10 mouse cellular contexts compared by ENCODE assay signal in genomic region chr12:83874597-83874996, GRCm38 (mm10). TPM values are rescaled to one million over a fixed set of nuclear protein-coding genes. Genes with fewer than 3 reads are reported as not detected.
A peak's percentile ranks its signal among the peaks of the same experiment; 100 is the strongest.
DNase-seq lines count a peak whose midpoint lies in the region; ATAC-seq and TF ChIP-seq lines count a peak whose summit lies in the region.
"Had no signal": no experiment of that assay in that cellular context is flagged by ENCODE, and none has a peak within 500 bp of the region (broad histone marks: within the 10 kb centered on the region; RNA-seq: fewer than 3 reads in every experiment).

No protein-coding gene starts in this region.

- H3K4me3 ChIP-seq in kidney, adult 2 months (ENCODE audit: insufficient read depth, low read depth, low read length) = no peak overlapping the region
- no peak overlapping the region for H3K4me3 ChIP-seq in kidney, embryonic 14.5 days (ENCODE audit: low read length)
- no peak overlapping the region for H3K4me3 ChIP-seq in layer of hippocampus, adult 2 months
- no peak overlapping the region for H3K4me3 ChIP-seq in midbrain, postnatal 0 days (ENCODE audit: low read depth, low read length)
- H3K4me3 ChIP-seq: heart, adult 2 months; stomach, embryonic 15.5 days had no signal

- H3K27ac ChIP-seq in kidney, adult 2 months (ENCODE audit: insufficient read depth, low read depth, low read length) = no peak overlapping the region
- H3K27ac ChIP-seq in kidney, embryonic 14.5 days (ENCODE audit: low read depth, low read length) = no peak overlapping the region
- H3K27ac ChIP-seq in layer of hippocampus, adult 2 months = no peak overlapping the region
- H3K27ac ChIP-seq in midbrain, postnatal 0 days (ENCODE audit: low read depth, low read length) = no peak overlapping the region
- H3K27ac ChIP-seq: heart, adult 2 months; stomach, embryonic 15.5 days had no signal

- H3K4me2 ChIP-seq in kidney, embryonic 14.5 days (replicated peaks; ENCODE audit: low read depth, low read length) = no peak overlapping the region
- H3K4me2 ChIP-seq in midbrain, postnatal 0 days (ENCODE audit: low read depth, low read length, poor library complexity, severe bottlenecking) = no peak overlapping the region
- H3K4me2 ChIP-seq: stomach, embryonic 15.5 days had no signal

- WGBS in kidney, adult 2 months = 53% methylated on average over 4 of the region's 4 CpGs
- WGBS in kidney, embryonic 14.5 days = 98% methylated on average over 4 of the region's 4 CpGs
- 95% methylated on average over 4 of the region's 4 CpGs for WGBS in midbrain, postnatal 0 days

- H3K4me1 ChIP-seq in kidney, adult 2 months (ENCODE audit: control insufficient read depth, insufficient read depth, low read length) = peaks cover 3% of the 10 kb centered on the region; the same call in 1 of the 2 replicates
- H3K4me1 ChIP-seq in kidney, embryonic 14.5 days (ENCODE audit: control insufficient read depth, insufficient read depth, low read length) = no peaks in the 10 kb centered on the region
- no peaks in the 10 kb centered on the region for H3K4me1 ChIP-seq in midbrain, postnatal 0 days (ENCODE audit: insufficient read depth, low read length)
- H3K4me1 ChIP-seq: stomach, embryonic 15.5 days had no signal

- H3K9me3 ChIP-seq in kidney, embryonic 14.5 days (ENCODE audit: control insufficient read depth, low read length) = no peaks in the 10 kb centered on the region
- no peaks in the 10 kb centered on the region for H3K9me3 ChIP-seq in midbrain, postnatal 0 days (ENCODE audit: low read length)
- H3K9me3 ChIP-seq: stomach, embryonic 15.5 days had no signal

- no peak for TF ChIP-seq POLR2A in kidney, adult 2 months (IDR thresholded peaks at IDR 0.05; ENCODE audit: low read depth, low read length)

- no peak overlapping the region for H3K9ac ChIP-seq in kidney, embryonic 14.5 days (ENCODE audit: low read depth, low read length)
- no peak overlapping the region for H3K9ac ChIP-seq in midbrain, postnatal 0 days (replicated peaks; ENCODE audit: low read length, poor library complexity, severe bottlenecking)
- H3K9ac ChIP-seq: stomach, embryonic 15.5 days had no signal

- ATAC-seq in kidney, embryonic 14.5 days (ENCODE audit: low FRiP score, low TSS enrichment) = no peak
- ATAC-seq in megakaryocyte progenitor cell, adult 5-6 weeks (replicated peaks; ENCODE audit: poor library complexity) = peak; percentile 76
- ATAC-seq in midbrain, postnatal 0 days (ENCODE audit: low FRiP score) = no peak
- ATAC-seq in monocyte, adult 5-6 weeks (replicated peaks; ENCODE audit: insufficient number of reproducible peaks, low FRiP score, low TSS enrichment, poor library complexity, severe bottlenecking) = no peak

- no peaks in the 10 kb centered on the region for H3K27me3 ChIP-seq in kidney, adult 2 months (replicated peaks; ENCODE audit: control insufficient read depth, insufficient read depth, low read length)
- no peaks in the 10 kb centered on the region for H3K27me3 ChIP-seq in kidney, embryonic 14.5 days (ENCODE audit: control insufficient read depth, insufficient read depth, low read length)
- H3K27me3 ChIP-seq in midbrain, postnatal 0 days (ENCODE audit: insufficient read depth, low read length) = no peaks in the 10 kb centered on the region
- H3K27me3 ChIP-seq: stomach, embryonic 15.5 days had no signal

- DNase-seq in kidney, adult 2 months = peak; percentile 89
- peak; percentile 73 to 79 for DNase-seq in cerebellum, postnatal 36 days
- DNase-seq in layer of hippocampus, adult 2 months (ENCODE audit: low spot score in 2 of 2) = peak; percentile 39 to 74
- DNase-seq in urinary bladder, postnatal 25 days (ENCODE audit: low spot score) = no peak
- DNase-seq in midbrain, postnatal 0 days (ENCODE audit: low spot score) = no peak

- TF ChIP-seq CTCF in kidney, adult 2 months (conservative IDR thresholded peaks at IDR 0.05; ENCODE audit: insufficient read depth, insufficient read length, low read depth, low read length) = no peak
- no peak for TF ChIP-seq CTCF in layer of hippocampus, adult 2 months (conservative IDR thresholded peaks at IDR 0.05)
- TF ChIP-seq CTCF in midbrain, postnatal 0 days (IDR thresholded peaks at IDR 0.05) = no peak

- H3K36me3 ChIP-seq in kidney, adult 2 months (ENCODE audit: control insufficient read depth, insufficient read depth, low read length) = no peaks in the 10 kb centered on the region
- peaks cover 21% of the 10 kb centered on the region for H3K36me3 ChIP-seq in kidney, embryonic 14.5 days (ENCODE audit: control insufficient read depth, insufficient read depth, low read length)
- no peaks in the 10 kb centered on the region; the same call in 1 of the 2 replicates for H3K36me3 ChIP-seq in midbrain, postnatal 0 days (ENCODE audit: insufficient read depth, low read length)

RNA-seq across cellular contexts. Expression of gene Numb, which starts 47.1 kb away (rescaled TPM):
- polyA plus RNA-seq in kidney, adult 2 months (2012; rRNA removed) = 63.7 and 76.5 TPM in 2 replicates
- 26.4 and 34.1 TPM in 2 replicates for polyA plus RNA-seq in kidney, embryonic 14.5 days (2014; fragmentation: Nextera tagmentation; extraction: Ambion mirVana)
- 10 to 100 TPM; 26.7 to 38.7 TPM for total RNA-seq in layer of hippocampus, adult 2 months (2021)
- 15.9 and 19.3 TPM in 2 replicates for total RNA-seq in megakaryocyte progenitor cell, adult 5-6 weeks (2015)
- total RNA-seq in megakaryocyte progenitor cell, adult 5-6 weeks (2017) = 12.6 and 26.8 TPM in 2 replicates
- 17.5 and 17.8 TPM in 2 replicates for total RNA-seq in midbrain, postnatal 0 days (2014; rRNA removed)
- 9.0 TPM in 2 replicates for polyA plus RNA-seq in midbrain, postnatal 0 days (2015; fragmentation: Nextera tagmentation; extraction: Ambion mirVana)
- total RNA-seq in monocyte, adult 5-6 weeks (2017) = 21.1 to 36.1 TPM (median 30.5 TPM) in 3 replicates

Comparison
In these comparisons a context has a peak if more than half of its experiments do, and no peak if none do; other contexts are left out.
1. DNase-seq: peak in kidney, adult 2 months (single experiment), cerebellum, postnatal 36 days (2 of 2) and layer of hippocampus, adult 2 months (2 of 2); none in urinary bladder, postnatal 25 days (single experiment) and midbrain, postnatal 0 days (single experiment).